ENCODE assay signal across 8 mouse cellular contexts in genomic region chr9:107887804-107888266, GRCm38 (mm10). TPM values are rescaled to one million over a fixed set of nuclear protein-coding genes. Genes with fewer than 3 reads are reported as not detected.
DNase-seq lines count a peak whose midpoint lies in the region; ATAC-seq and TF ChIP-seq lines count a peak whose summit lies in the region.

Gene Mon1a (plus strand): TSS chr9:107888151.

- peak within 1 kb of the TSS; percentile 64 for H3K4me3 ChIP-seq in hindbrain, embryonic 11.5 days (ENCODE audit: low read depth, low read length)
- peak within 1 kb of the TSS; percentile 62 for H3K4me3 ChIP-seq in lung, postnatal 0 days (ENCODE audit: low read depth, low read length)

- ATAC-seq in hindbrain, embryonic 11.5 days (ENCODE audit: low FRiP score), result peak; percentile 96
- ATAC-seq in lung, postnatal 0 days, result peak; percentile 98

- WGBS in hindbrain, embryonic 11.5 days, result under 1% methylated on average over 28 of the region's 28 CpGs
- WGBS in lung, postnatal 0 days, result under 1% methylated on average over 28 of the region's 28 CpGs

- peak; percentile 86 for DNase-seq in NIH3T3 (ENCODE audit: low read depth)
- DNase-seq in cerebellum, postnatal 10 days, result peak; percentile 89 to 93
- peak; percentile 45 to 78 for DNase-seq in frontal cortex, postnatal 10 days (ENCODE audit: low spot score in 2 of 2)
- peak; percentile 87 for DNase-seq in hindbrain, embryonic 11.5 days (ENCODE audit: low spot score)
- DNase-seq in layer of hippocampus, postnatal 10 days (ENCODE audit: low spot score in 2 of 2), result peak; percentile 73 to 81
- DNase-seq in lung, postnatal 0 days (ENCODE audit: low spot score), result peak; percentile 96
- peak; percentile 69 for DNase-seq in ovary, postnatal 10 days (ENCODE audit: low spot score)
- DNase-seq in thymus, postnatal 0 days (ENCODE audit: low spot score), result peak; percentile 94

- peak within 1 kb of the TSS; percentile 62 for H3K9ac ChIP-seq in hindbrain, embryonic 11.5 days (ENCODE audit: low read depth, low read length)
- peak within 1 kb of the TSS; percentile 68 for H3K9ac ChIP-seq in lung, postnatal 0 days (replicated peaks; ENCODE audit: low read depth)

- TF ChIP-seq CTCF in lung, postnatal 0 days (IDR thresholded peaks at IDR 0.05), result no peak

- 0 out of 2 replicates have a peak within 1 kb of the TSS, but pooled peaks have one; percentile 11 for H3K27ac ChIP-seq in hindbrain, embryonic 11.5 days (ENCODE audit: low read depth, low read length)
- peak within 1 kb of the TSS; percentile 76 for H3K27ac ChIP-seq in lung, postnatal 0 days (ENCODE audit: low read length)

- peak; percentile 76 for TF ChIP-seq EP300 in lung, postnatal 0 days (IDR thresholded peaks at IDR 0.05)

- H3K4me1 ChIP-seq in hindbrain, embryonic 11.5 days (replicated peaks; ENCODE audit: control insufficient read depth, insufficient read depth, low read length), result no peaks in the 10 kb centered on the region; the same call in 1 of the 2 replicates
- H3K4me1 ChIP-seq in lung, postnatal 0 days (ENCODE audit: insufficient read depth, low read depth, low read length), result no peaks in the 10 kb centered on the region

- H3K4me2 ChIP-seq in hindbrain, embryonic 11.5 days (replicated peaks; ENCODE audit: low read depth, low read length), result peak within 1 kb of the TSS; percentile 74
- peak within 1 kb of the TSS; percentile 91 for H3K4me2 ChIP-seq in lung, postnatal 0 days (replicated peaks; ENCODE audit: low read depth, low read length)

- no peaks in the 10 kb centered on the region for H3K36me3 ChIP-seq in hindbrain, embryonic 11.5 days (ENCODE audit: control insufficient read depth, insufficient read depth, low read length)
- H3K36me3 ChIP-seq in lung, postnatal 0 days (ENCODE audit: insufficient read depth, low read length), result no peaks in the 10 kb centered on the region

- no peaks in the 10 kb centered on the region; the same call in 1 of the 2 replicates for H3K27me3 ChIP-seq in hindbrain, embryonic 11.5 days (ENCODE audit: control insufficient read depth, insufficient read depth, low read length)
- H3K27me3 ChIP-seq in lung, postnatal 0 days (replicated peaks; ENCODE audit: insufficient read depth, low read length), result no peaks in the 10 kb centered on the region

- H3K9me3 ChIP-seq in hindbrain, embryonic 11.5 days (ENCODE audit: control insufficient read depth, low read length), result no peaks in the 10 kb centered on the region
- H3K9me3 ChIP-seq in lung, postnatal 0 days (ENCODE audit: low read length), result no peaks in the 10 kb centered on the region

RNA-seq across cellular contexts. Expression of gene Mon1a, which starts in this region (rescaled TPM):
- polyA plus RNA-seq in hindbrain, embryonic 11.5 days (2014; fragmentation: Nextera tagmentation; extraction: Ambion mirVana), result 17.5 and 18.1 TPM in 2 replicates
- total RNA-seq in layer of hippocampus, postnatal 10 days (2021), result 10 to 100 TPM; 15.4 TPM
- 12.3 and 12.8 TPM in 2 replicates for polyA plus RNA-seq in lung, postnatal 0 days (2015; fragmentation: Nextera tagmentation; extraction: Ambion mirVana)
- polyA plus RNA-seq in thymus, postnatal 0 days (2015; fragmentation: Nextera tagmentation; extraction: Ambion mirVana), result 17.2 and 17.9 TPM in 2 replicates

Comparison
In these comparisons a context has a peak if more than half of its experiments do, and no peak if none do; other contexts are left out.
1. Peak in every context shown above with its lines: DNase-seq, ATAC-seq, H3K4me3 ChIP-seq and H3K27ac ChIP-seq.